Mouse (Mus musculus): ENCODE measurements around the gene Crtac1.

Crtac1 gene

DNA sequence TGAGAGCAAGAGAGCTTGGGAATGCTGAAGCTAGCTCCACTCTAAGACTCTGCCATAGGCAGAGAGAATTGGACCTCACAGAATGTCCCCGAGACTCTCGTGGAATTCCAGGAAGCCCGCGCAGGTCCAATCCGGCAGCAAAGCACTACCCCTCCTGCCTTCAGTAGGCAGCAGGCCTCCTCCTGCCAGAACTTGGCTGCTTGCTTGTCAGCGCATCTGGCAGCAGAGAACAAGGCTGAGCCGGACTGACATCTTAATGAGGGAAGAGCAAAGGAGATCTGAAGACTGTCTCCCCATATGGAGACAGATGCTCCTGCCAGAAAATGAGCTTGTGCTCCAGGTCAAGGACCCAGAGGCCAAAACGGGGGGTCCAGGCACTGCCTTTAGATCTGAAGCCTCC lies 16.5 kb downstream of the Crtac1 start:
- no peak for DNase-seq

DNA sequence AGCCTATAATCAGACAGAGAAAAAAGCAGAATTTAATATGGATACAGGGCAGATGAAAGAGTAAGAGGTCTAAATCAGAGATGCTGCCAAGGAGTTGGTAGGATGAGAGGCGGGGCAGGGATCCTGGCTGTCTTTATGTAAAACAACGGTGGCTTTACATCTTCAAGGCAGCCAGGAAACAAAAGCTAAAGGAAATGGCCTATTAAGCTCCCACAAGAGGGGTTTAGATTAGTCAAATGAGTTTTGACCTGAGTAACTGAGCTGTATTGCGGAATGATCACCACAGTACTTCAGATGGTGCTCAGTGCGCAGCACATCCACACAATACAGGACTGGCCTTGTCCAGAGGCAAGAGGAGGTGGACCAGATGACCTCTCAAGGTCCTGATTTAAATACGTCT lies 21.7 kb downstream of the Crtac1 start:
- DNase-seq, result no peak

DNA sequence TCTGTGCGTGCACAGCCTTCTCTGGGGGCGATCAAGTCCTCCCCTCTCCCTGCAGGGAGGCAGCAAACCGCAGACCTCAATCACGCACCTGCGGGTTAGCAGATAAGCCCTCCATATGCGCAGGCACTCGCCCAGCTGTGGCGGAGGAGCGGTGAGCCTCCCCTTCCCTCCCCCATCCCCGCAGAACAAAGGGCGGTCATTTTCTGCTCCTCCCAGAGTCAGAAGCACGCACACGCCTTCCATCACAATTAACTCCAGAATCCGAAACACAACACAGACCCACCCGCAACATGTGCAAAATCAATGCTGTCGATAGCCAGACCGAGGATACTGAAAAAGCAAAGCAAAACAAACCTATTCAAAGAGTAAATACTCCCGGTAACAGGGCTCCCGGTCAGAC lies 22.4 kb downstream of the Crtac1 start:
- DNase-seq, result no peak

DNA sequence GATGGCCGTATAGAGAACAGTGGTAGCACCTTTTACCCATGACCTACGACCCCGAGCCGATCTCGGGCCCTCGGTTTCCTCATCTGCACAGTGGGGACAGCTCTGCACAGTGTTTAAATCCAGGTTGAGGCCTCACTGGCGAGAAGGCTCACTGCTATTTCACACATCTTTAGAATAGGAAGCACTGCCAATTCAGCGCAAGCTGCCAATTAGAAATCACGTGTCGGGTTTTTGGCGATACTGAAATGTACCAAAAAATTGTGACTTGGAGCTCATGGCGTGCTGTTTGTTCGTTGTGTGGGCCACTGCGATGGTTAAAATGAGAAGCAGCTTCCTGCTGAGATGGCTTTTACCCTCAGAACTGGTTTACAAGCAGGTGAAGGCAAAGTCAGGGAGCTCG lies 27.2 kb downstream of the Crtac1 start:
- no peak for DNase-seq

DNA sequence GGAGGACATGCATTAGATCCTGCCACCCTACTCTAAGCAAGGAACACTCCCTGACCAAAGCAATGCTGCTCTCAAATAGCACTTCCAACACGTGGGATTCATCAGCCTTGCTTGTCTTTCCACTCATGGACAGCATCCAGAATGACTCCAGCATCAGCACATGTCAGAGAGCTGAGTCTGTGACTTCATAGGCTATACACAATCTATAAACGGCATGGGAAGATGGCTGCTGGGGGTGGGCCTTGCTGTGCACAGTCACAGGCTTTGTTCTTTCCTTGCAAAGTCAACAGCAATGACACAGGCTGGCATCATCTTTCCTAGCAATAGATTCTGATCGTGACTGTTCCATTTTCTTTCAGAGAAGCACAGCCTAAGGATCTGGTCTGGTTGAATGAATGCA lies 31.6 kb downstream of the Crtac1 start:
- no peak for DNase-seq

DNA sequence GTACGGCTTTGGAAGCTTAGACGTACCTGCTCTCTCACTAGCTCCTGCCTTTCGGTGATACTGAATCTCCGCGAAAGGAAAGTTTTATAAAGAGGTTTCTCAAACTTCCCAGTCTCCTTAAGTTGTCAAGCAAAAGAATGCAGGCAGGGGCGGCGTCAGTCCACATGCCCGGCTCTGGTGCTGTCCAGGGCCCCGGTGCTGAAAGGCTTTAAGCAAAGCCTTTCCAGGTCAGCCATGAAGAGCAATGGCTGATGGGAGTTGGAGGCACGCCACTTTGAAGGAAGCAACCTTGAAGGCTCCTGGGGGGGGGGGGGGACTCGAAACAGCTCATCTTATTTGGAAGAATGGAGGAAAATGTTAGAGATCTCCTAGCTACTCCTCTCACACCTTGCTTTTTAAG lies 34.3 kb downstream of the Crtac1 start:
- DNase-seq, result peak; percentile 7

DNA sequence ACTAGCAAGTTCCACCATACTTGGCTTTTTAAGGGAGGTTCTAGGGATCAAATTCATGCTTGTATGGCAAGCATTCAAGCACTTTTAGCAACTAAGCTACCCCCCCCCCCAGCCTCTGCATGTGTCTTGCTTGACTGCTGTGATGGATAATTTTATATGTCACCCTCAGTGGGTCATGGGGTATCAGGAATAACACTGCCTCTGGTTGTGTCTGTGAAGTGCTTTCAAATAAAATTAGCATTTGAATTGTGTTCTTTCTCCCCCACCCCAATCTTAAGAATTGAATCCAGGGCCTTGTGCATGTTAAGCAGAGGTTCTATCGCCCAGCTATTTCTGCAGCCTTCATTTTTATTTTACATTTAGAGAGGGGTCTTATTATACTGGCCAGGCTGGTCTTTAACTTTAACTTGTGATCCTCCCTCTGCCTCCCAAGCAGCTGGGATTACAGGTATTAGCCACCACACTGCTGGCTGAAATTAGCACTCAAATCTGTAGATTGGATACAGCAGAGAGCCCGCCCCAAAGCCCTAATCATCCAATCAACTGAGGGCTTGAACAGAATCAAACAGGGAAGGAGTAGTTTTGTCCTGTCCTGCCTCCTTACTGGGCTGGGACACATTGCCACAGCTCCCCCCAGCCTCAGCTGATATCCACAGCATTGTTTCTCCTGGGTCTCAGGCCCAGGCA lies 36.6 kb downstream of the Crtac1 start:
- DNase-seq, result no peak

DNA sequence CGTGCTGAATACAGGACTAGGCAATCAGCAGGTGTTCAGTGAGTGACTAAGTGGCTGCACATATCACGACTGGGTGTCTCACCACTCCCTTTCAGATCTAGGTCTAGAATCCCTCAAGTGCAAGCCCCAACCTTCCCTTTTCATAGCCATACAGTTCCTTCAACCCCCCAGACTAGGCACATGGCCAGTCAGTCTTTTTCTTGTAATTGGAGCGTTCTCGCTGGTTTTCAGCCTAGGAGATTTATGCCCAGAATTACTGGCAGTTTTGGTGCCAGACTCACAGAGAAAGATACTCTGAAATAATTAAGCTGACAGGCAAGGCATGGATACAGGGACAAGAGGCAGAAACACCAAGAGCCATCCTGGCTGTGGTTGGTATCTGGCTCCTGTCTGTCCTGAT lies 37.7 kb downstream of the Crtac1 start:
- DNase-seq, result no peak

DNA sequence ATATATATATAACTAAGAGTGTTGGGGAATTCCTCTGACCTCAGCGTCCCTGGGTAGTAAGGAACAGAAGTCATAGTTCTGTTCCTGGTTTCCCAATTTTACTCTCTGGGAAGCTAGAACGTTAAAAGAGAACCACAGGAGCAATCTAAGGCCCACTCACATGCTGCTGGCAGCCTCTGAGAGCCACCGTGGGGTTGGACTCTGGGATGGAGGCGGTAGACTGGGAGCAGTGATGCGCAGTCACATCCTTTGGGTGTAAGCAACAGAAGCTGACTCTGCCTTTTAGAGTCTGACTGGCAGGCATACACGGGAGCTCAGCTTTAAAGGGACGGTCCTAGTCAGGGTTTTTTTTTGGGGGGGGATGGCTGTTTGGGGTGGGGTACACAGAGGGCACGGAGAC lies 39.5 kb downstream of the Crtac1 start:
- no peak for DNase-seq

DNA sequence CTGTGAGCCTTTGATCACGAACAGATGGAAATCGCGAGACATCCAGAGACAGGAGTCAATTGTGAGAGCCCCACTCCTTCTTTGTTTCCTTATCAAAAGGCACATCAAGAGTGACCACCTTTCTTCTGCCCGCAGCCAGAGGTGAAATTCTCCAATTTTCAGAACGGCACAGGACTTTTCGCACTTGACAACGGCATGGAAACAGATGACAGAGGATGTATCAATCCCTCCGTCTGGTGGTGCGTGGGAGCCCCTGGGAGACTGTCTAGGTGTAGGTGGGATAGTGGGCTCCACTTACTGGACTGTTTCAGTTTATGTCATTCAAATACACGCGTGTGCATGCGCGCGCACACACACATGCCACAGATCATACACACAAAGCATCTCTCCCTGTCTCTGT lies 42.0 kb downstream of the Crtac1 start:
- no peak for DNase-seq

DNA sequence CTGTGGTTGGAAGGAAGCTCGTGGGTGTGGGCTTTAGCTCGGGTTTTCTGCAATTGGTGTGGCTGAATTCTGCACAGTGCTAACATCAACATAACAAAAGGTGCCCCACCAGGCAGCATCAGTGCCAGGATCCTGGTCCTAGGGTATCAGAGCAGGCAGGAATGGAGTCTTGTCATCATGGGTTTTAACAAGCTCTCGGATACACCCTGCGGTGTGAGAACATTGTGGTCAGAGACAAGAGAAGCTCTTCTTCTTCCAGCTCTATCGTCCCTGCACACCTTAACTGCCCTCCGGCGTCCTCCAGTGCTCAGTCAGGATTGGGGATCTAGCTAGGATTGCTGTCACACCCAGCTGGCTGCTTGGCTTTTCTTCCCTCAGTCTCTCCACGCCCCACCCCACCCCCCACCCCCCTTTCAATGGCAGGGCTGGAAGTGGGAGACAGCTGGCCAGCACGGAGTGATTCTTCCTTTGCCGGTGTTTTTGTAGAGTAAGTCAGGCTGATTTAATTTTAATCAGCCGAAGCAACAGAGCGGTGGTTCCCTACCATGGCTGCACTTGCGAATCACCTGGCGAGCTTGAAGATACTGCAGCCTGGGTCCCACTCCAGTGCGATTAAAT lies 46.5 kb downstream of the Crtac1 start:
- DNase-seq, result no peak

DNA sequence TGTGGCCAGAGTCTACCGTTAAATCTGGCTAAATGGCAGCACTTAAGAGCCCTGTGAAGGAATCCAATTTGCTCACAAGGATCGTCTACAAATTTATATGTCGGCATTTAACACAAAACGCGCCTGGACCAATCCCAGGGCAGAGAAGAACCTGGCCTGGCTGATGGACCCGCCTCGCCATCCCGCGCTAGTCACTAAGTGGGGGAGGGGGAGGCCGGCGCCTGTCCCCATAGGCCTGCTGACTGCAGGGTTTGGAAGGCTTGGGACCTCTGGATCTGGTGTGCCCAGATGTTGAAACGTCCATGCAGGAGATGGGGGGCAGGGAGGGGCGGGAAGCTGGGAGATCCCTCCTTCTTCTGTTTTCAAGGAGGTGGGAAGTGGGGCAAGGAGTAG lies 50.6 kb downstream of the Crtac1 start:
- DNase-seq, result no peak

DNA sequence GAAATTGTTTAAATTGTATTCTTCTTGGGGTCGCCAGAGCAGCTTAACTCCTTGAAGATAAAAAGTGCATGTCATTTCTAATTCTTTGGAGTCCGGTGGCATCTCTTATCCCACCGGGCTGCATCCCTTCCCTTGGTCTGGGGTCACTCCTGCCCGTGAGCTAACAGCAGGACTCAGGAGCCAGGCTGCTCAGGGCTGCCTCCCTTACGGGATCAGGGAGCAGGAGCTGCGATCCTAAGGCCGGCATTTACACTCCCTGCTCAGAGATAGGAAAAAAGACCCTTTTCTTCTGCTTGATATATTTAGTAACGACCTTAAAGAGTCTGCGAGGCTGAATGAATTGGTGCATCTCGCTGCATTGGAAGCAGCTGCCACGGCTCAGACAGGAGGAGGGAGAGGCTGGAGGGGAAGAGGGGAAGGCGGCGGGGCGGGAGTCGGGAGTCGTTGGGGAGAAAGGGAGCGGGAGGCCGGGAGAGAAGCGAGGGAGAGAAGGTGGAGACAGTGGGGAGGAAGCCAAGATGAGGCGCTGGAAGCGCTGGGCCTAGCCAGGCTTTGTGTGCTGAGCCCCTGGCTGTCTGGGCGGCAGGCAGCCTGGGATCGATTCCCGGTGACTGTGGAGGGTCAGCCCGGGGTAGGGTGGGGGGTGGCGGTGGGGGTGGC lies 51.1 kb downstream of the Crtac1 start:
- no peak for DNase-seq

DNA sequence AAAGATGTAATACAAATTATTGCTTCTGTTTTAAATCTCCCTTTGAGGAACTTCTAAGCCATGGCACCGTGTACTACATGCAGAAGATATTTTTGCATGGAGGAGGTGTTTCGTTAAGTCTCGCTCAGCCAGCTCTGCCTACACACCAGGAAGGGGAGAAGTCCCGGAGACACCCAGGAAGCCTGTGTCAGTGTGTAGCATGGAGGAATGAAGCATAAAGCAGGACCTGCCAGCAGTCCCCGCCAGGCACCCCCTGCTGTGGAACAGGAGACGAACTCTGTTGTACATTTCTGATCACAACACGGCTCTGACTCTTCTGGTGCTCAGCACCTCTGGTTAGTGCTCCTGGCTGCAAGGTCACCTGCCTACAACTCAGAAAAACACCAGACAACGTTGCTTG lies 51.8 kb downstream of the Crtac1 start:
- DNase-seq, result no peak

DNA sequence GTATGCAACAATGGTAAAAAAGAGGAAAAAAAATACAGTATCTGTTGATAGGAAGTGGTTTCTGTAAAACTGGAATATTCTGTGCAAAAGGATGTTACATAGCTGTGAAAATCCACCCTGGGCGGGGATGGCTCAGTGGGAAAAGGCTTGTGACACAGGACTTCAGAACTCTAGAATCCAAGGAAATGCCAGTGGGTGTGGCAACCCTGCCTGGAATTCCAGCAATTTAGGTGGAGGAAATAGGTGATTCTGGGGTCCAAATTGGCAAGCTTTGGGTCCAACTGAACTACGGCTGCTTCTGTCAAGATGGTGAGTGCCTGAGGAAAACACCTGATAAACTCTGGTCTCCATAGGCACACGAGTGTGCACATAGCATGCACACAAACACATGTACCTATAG lies 54.4 kb downstream of the Crtac1 start:
- no peak for DNase-seq

DNA sequence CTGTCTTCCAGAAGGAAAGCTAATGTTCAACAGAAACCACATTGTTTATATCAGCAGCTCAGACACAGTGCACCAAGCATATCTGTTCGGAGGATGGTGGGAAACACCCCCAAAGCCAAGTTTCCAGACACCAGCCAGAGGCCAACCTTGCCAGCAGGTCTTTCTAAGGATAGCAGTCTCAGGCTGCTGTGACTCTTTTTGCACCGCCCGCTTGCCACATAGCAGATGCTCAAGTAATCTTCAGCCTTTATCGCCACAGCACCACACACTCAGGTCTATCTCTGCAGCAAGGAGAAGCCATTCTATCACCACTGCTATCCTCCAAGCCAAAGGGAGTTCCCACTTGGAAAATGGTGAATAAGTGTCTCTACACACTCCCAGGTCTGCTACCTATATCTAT lies 68.0 kb downstream of the Crtac1 start:
- DNase-seq, result no peak

DNA sequence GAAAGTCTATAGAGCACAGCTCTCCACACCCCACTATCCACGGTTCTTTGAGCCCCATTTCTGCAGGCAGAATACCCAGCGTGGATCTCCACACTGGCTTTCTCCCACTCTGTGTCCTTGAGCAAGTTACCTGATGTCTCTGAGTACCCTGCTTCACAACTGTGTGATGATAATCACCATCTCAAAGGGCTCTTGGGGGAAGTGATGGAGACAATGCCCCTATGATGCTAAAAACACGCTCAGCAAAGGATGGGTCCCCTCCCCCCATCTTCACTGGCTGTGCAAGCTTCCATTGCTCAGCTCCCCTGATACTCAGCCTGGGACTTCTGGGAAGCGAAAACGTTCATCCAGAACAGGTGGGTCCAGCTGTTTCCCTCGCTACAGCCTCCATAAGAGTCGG lies 73.2 kb downstream of the Crtac1 start:
- no peak for DNase-seq

DNA sequence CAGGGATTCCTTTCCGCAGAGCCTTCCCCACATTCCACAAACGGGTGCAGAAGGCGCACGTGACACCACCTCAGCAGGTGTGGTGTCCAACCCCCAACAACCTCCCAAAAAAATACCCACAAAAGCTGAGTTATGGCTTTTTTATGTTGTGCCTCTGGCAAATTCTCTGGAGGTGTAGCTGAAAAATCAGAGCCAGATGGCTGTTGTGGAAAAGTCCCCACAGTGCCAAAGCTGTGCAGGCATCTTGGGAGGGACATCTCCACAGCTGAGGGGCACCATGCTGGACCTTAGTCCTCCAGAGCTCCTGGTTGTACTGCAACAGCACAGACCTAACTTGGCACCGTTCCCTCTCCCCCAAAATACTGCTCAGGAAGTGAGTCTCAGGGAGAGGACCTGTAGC lies 74.7 kb downstream of the Crtac1 start:
- DNase-seq, result no peak

DNA sequence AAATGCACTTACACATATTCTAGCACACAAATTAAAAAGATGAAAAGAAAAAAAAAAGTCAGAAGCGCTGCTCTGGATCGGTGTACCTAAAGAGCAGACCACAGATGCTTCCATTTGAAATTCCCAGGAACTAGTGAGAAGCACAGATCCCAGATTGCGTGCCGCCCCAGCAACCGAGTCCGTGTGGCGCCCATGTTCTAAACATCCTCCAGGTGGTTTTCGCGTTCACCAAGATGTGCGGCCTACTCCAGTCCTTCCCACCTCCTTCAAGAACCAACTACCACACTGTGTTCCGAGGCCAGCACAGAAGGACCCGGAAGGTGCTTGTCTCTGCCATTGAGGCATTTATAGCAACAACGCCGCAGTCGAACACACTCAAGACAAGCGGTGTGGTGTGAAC lies 76.1 kb downstream of the Crtac1 start:
- no peak for DNase-seq

DNA sequence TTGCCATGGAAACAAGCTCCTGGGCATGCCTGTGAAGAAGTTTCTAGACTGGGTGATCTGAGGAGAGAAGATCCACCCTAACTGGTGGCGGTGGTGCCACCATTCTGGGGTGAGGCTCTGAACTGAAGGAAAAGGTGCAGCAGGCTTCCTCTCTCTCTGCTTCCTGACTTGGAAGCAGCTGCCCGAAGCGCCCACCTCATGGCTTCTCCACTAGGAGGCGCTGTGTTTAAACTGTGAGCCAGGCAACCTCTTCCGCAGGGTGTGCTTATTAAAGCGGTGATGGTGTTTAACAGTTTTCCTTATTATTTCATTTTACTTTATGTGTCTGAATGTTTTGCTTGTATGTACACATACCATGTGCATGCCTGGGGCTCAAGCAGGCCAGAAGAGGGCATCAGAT lies 90.4 kb downstream of the Crtac1 start:
- peak; percentile 8 for DNase-seq

DNA sequence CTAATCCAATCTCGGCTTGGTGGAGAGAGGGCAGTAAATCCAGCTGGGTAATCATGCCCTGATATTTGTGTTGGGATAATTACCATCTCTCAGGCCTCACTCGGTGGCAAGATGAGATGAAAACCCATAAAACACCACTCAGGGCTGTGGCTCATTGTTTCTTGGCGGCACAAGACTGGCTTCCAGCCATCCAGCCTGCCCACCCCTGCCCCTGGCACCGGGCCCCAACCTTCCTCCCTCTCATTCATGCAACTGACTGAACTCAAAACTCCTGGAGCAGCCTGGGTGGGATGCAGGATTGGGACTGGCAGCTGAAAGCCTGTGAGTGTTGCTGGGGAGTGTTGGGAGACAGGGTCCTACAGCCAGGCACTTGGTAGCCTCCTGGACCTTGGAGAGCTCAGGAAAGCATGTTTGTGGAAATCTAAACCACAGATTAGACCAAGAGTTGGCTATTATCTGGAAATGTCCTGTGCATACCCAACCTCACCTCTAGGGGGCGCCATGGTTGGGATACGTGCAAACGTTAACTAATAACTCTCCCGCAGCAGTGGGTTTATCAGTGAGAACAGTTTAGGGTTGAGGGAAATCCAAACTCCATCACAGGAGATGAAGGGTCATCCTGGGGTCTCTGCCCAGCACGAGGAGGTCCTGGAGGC lies 99.4 kb downstream of the Crtac1 start:
- no peak for DNase-seq

DNA sequence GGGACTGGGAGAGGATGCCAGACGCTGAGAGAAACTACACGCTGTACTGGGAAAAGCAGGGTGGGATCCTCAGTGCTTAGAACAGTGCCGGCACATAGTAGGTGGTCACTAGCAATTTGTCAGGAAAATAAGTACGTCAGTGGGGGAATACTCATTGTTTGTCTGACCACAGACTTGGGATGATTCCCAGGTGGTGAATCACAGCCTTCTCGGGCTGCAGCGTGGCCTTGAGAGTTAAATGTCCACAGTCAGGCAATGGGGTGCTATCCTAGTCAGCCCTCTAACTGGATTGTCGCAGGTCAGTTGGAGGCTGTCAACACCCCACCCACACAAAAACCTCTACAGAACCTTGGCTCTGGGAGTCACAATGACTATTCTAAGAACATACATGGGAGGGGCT lies 100.1 kb downstream of the Crtac1 start:
- no peak for DNase-seq

DNA sequence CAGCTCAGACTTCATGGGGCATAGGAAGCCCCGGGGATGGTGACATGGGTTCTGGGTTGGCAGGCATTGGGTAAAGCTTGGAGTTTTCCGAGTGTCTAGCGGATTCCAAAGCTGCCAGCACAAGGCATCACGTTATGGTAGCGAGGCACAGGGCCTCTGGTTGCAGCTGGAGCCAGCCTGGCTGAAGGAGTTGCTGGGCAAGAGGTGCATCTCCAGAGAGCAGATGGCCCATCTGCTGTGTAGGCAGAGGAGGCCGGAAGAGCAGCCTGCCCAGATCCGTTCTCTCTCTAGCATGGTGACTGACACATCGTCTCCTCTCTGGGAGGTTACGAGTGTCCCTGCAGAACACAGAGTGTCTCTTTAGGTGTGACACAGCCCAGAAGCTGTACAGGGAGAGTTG lies 103.4 kb downstream of the Crtac1 start:
- no peak for DNase-seq

DNA sequence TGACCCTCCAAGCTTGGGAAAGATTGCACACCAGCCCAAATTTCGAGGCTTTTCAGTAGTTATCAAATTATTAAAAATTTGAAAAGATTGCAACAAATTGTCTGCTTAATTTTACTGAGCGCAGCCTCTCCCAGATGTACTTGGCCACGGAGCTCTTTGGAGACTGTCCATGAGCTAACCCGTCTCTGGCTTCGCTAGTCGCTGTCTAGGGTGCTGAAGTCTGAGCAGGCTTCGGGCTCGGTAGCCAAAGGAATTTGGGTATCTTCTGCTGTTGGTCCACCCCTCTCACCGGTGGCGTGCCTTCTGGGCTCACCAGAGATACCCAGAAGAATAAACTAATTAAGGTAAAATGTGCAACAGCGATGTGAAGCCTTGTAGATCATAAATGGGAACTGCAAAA lies 105.7 kb downstream of the Crtac1 start:
- DNase-seq, result peak; percentile 64

Data from kidney, adult 9 months (tissue).